In the genomic region with DNA sequence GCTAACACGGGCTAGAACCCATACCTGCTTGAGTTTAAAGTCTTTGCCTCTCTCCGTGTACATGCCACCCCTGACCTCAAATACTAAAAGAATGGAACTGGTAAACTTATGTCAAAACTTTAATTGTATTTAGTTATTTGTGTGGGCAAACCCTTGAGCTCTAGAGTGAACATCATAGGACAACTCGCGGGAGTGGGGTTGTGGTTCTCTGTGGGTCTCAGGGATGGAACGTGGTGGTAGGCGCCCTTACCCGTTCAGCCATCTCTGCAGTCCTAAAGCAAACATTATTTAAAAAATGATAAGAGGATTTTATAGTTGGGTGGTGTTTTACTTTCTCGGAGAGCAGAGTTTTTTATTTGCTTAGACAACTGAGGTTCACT, we compare ENCODE assay signal across 8 mouse cellular contexts. TPM values are rescaled to one million over a fixed set of nuclear protein-coding genes. Genes with fewer than 3 reads are reported as not detected.
DNase-seq lines count a peak whose midpoint lies in the region; ATAC-seq and TF ChIP-seq lines count a peak whose summit lies in the region.

No protein-coding gene starts in this region.

- peak overlapping the region; percentile 71 for H3K4me2 ChIP-seq in kidney, postnatal 0 days (ENCODE audit: low read length)
- H3K4me2 ChIP-seq in heart, postnatal 0 days (ENCODE audit: low read depth, low read length): peak overlapping the region; percentile 71

- no peak for TF ChIP-seq POLR2A in cortical plate, adult 2 months (IDR thresholded peaks at IDR 0.05; ENCODE audit: extremely low read depth, insufficient read depth, low read length)

- no peaks in the 10 kb centered on the region for H3K36me3 ChIP-seq in kidney, postnatal 0 days (ENCODE audit: insufficient read depth, low read length)
- H3K36me3 ChIP-seq in heart, postnatal 0 days (replicated peaks; ENCODE audit: control insufficient read depth, insufficient read depth, low read length): peaks cover 4% of the 10 kb centered on the region; the same call in 1 of the 2 replicates
- peaks cover 6% of the 10 kb centered on the region for H3K36me3 ChIP-seq in megakaryocyte, embryonic 14.5 days (replicated peaks; ENCODE audit: low read length)

- H3K4me3 ChIP-seq in kidney, postnatal 0 days (replicated peaks; ENCODE audit: low read depth, low read length): peak overlapping the region; percentile 87
- peak overlapping the region; percentile 59 for H3K4me3 ChIP-seq in cortical plate, adult 2 months (ENCODE audit: insufficient read depth, low read length)
- H3K4me3 ChIP-seq in heart, postnatal 0 days (ENCODE audit: low read depth, low read length): peak overlapping the region; percentile 79
- H3K4me3 ChIP-seq in megakaryocyte, embryonic 14.5 days (replicated peaks): peak overlapping the region; percentile 96

- no peak for TF ChIP-seq CTCF in kidney, postnatal 0 days (IDR thresholded peaks at IDR 0.05; ENCODE audit: low read depth)
- TF ChIP-seq CTCF in cortical plate, adult 2 months (IDR thresholded peaks at IDR 0.05; ENCODE audit: extremely low read depth, insufficient read depth, low read length): no peak
- no peak for TF ChIP-seq CTCF in heart, postnatal 0 days (IDR thresholded peaks at IDR 0.05; ENCODE audit: low read depth)

- TF ChIP-seq EP300 in heart, postnatal 0 days (IDR thresholded peaks at IDR 0.05; ENCODE audit: low read depth): no peak

- peak overlapping the region; percentile 94 for H3K9ac ChIP-seq in kidney, postnatal 0 days (ENCODE audit: low read depth, low read length)
- peak overlapping the region; percentile 78 for H3K9ac ChIP-seq in heart, postnatal 0 days (replicated peaks; ENCODE audit: low read depth, low read length)

- peak; percentile 27 for DNase-seq in kidney, postnatal 0 days (ENCODE audit: low spot score)
- DNase-seq in kidney, postnatal 25 days: no peak
- peak; percentile 7 for DNase-seq in heart, postnatal 0 days (ENCODE audit: low spot score)
- no peak for DNase-seq in ovary, postnatal 10 days (ENCODE audit: low spot score)
- no peak for DNase-seq in gastrocnemius, postnatal 4 days (ENCODE audit: low spot score in 2 of 2)
- DNase-seq in kidney, postnatal 14 days: no peak

- H3K9me3 ChIP-seq in kidney, postnatal 0 days (replicated peaks; ENCODE audit: low read length): no peaks in the 10 kb centered on the region
- H3K9me3 ChIP-seq in heart, postnatal 0 days (replicated peaks; ENCODE audit: control insufficient read depth, low read length): no peaks in the 10 kb centered on the region
- no peaks in the 10 kb centered on the region for H3K9me3 ChIP-seq in megakaryocyte, embryonic 14.5 days

- ATAC-seq in kidney, postnatal 0 days (replicated peaks; ENCODE audit: low FRiP score, low read depth): no peak
- ATAC-seq in heart, postnatal 0 days (ENCODE audit: insufficient read depth, low read depth): peak; percentile 15; the same call in 1 of the 2 replicates

- WGBS in kidney, postnatal 0 days: under 1% methylated on average over 8 of the region's 8 CpGs
- 3% methylated on average over 8 of the region's 8 CpGs for WGBS in heart, postnatal 0 days

- no peaks in the 10 kb centered on the region for H3K27me3 ChIP-seq in kidney, postnatal 0 days (ENCODE audit: insufficient read depth, low read length)
- H3K27me3 ChIP-seq in heart, postnatal 0 days (ENCODE audit: control insufficient read depth, insufficient read depth, low read length): no peaks in the 10 kb centered on the region
- H3K27me3 ChIP-seq in megakaryocyte, embryonic 14.5 days (replicated peaks): no peaks in the 10 kb centered on the region

- H3K27ac ChIP-seq in kidney, postnatal 0 days: peak overlapping the region; percentile 99
- peak overlapping the region; percentile 100; the same call in 1 of the 2 replicates for H3K27ac ChIP-seq in cortical plate, adult 2 months (ENCODE audit: insufficient read depth, low read length)
- H3K27ac ChIP-seq in heart, postnatal 0 days (ENCODE audit: low read depth): peak overlapping the region; percentile 98

- H3K4me1 ChIP-seq in kidney, postnatal 0 days (replicated peaks; ENCODE audit: insufficient read depth, low read length): peaks cover 3% of the 10 kb centered on the region; the same call in 1 of the 2 replicates
- H3K4me1 ChIP-seq in cortical plate, adult 2 months (ENCODE audit: control insufficient read depth, insufficient read depth, low read length): peaks cover 2% of the 10 kb centered on the region
- H3K4me1 ChIP-seq in heart, postnatal 0 days (ENCODE audit: control insufficient read depth, insufficient read depth): peaks cover 14% of the 10 kb centered on the region
- H3K4me1 ChIP-seq in megakaryocyte, embryonic 14.5 days: peaks cover 56% of the 10 kb centered on the region

RNA-seq across cellular contexts. Expression of a gene that starts 0.8 kb away (rescaled TPM):
- polyA plus RNA-seq in kidney, postnatal 0 days (2015; fragmentation: Nextera tagmentation; extraction: Ambion mirVana): 132 and 139 TPM in 2 replicates
- 47.6 and 48.4 TPM in 2 replicates for polyA plus RNA-seq in cortical plate, adult 2 months (2012; rRNA removed)
- total RNA-seq in heart, postnatal 0 days (2014; rRNA removed; ENCODE audit: low replicate concordance): 25.0 and 27.4 TPM in 2 replicates
- 54.9 and 66.8 TPM in 2 replicates for polyA plus RNA-seq in heart, postnatal 0 days (2015; fragmentation: Nextera tagmentation; extraction: Ambion mirVana)
- polyA plus RNA-seq in megakaryocyte, embryonic 14.5 days (2012; ENCODE audit: insufficient read depth, low replicate concordance): 12.8 and 37.9 TPM in 2 replicates
- 10 to 100 TPM; 42.9 to 45.3 TPM for total RNA-seq in gastrocnemius, postnatal 4 days (2021)

RNA-seq across cellular contexts. Expression of a gene that starts 13.8 kb away (rescaled TPM):
- 4.8 and 5.1 TPM in 2 replicates for polyA plus RNA-seq in kidney, postnatal 0 days (2015; fragmentation: Nextera tagmentation; extraction: Ambion mirVana)
- 0.36 and 0.58 TPM in 2 replicates for polyA plus RNA-seq in cortical plate, adult 2 months (2012; rRNA removed)
- total RNA-seq in heart, postnatal 0 days (2014; rRNA removed; ENCODE audit: low replicate concordance): 6.1 and 10.0 TPM in 2 replicates
- polyA plus RNA-seq in heart, postnatal 0 days (2015; fragmentation: Nextera tagmentation; extraction: Ambion mirVana): 1.7 and 2.0 TPM in 2 replicates
- polyA plus RNA-seq in megakaryocyte, embryonic 14.5 days (2012; ENCODE audit: insufficient read depth, low replicate concordance): 0.72 TPM in 1 of 2 replicates, not detected in the other
- total RNA-seq in gastrocnemius, postnatal 4 days (2021): 1 to 10 TPM; 5.2 TPM

Comparison
In these comparisons a context has a peak if more than half of its experiments do, and no peak if none do; other contexts are left out.
1. DNase-seq: peak in kidney, postnatal 0 days (single experiment) and heart, postnatal 0 days (single experiment); none in kidney, postnatal 25 days (0 of 2), ovary, postnatal 10 days (single experiment), gastrocnemius, postnatal 4 days (0 of 2) and kidney, postnatal 14 days (single experiment).
2. Peak in every context shown above with its lines, with median percentiles within 50 percentile points of each other: H3K27ac ChIP-seq and H3K4me3 ChIP-seq.